Mouse (Mus musculus) forebrain, embryonic 11.5 days (tissue): Measurements from ENCODE around the gene Hlf. TPM values are rescaled to one million over a fixed set of nuclear protein-coding genes. Genes with fewer than 3 reads are reported as not detected.

Experiments used
- ATAC-seq: fragments of 200-750 bp; cut with Nextera tagmentation; replicated peaks from 2 replicates; pipeline ENCODE4 v1.8.0; 2017; ENCODE audit warnings: moderate TSS enrichment; ENCODE audit not compliant: low FRiP score
- DNase-seq: peaks from one replicate; pipeline ENCODE4 v3.0.0-alpha.2; 2017; ENCODE audit warnings: low spot score
- H3K27ac ChIP-seq: fragments of 300-500 bp; sonication (generic); 2 replicates; pipeline ENCODE4 v1.5.1; 2014; ENCODE audit warnings: low read depth, low read length
- H3K27me3 ChIP-seq: fragments of 300-500 bp; sonication (generic); 2 replicates; pipeline ENCODE4 v1.6.1; 2014; ENCODE audit warnings: mild to moderate bottlenecking, low read length, mixed read lengths; ENCODE audit not compliant: control insufficient read depth, insufficient read depth
- H3K36me3 ChIP-seq: fragments of 300-500 bp; sonication (generic); 2 replicates; pipeline ENCODE4 v1.6.1; 2014; ENCODE audit warnings: mild to moderate bottlenecking, low read length, moderate library complexity, mixed read lengths; ENCODE audit not compliant: control insufficient read depth, insufficient read depth
- H3K4me1 ChIP-seq: fragments of 300-500 bp; sonication (generic); replicated peaks from 2 replicates; pipeline ENCODE4 v1.6.1; 2014; ENCODE audit warnings: low read length, mixed read lengths; ENCODE audit not compliant: control insufficient read depth, insufficient read depth
- H3K4me2 ChIP-seq: fragments of 300-500 bp; sonication (generic); 2 replicates; pipeline ENCODE4 v1.6.1; 2014; ENCODE audit warnings: low read depth, mild to moderate bottlenecking, low read length, moderate library complexity, mixed read lengths; ENCODE audit not compliant: severe bottlenecking
- H3K4me3 ChIP-seq: fragments of 300-500 bp; sonication (generic); 2 replicates; pipeline ENCODE4 v1.5.1; 2014; ENCODE audit warnings: low read depth, low read length
- H3K9ac ChIP-seq: fragments of 300-500 bp; sonication (generic); 2 replicates; pipeline ENCODE4 v1.6.1; 2014; ENCODE audit warnings: low read length
- H3K9me3 ChIP-seq: fragments of 300-500 bp; sonication (generic); 2 replicates; pipeline ENCODE4 v1.6.1; 2016; ENCODE audit warnings: low read length, mixed read lengths; ENCODE audit not compliant: control insufficient read depth
- WGBS: fragments of 180-500 bp; shearing (Covaris S2); extraction: QIAGEN DNeasy Blood & Tissue Kit; methylation state at CpG from one replicate; pipeline ENCODE4 v1.1.7; 2014; 5-methylcytosine and 5-hydroxymethylcytosine counted together
- polyA plus RNA-seq: library from polyadenylated mRNA; unstranded; fragments of >200 nt; fragmentation: Nextera tagmentation; extraction: Ambion mirVana; gene quantifications from 2 replicates; pipeline ENCODE4 v1.2.1, GENCODE M21; 2014

The Hlf gene
- polyA plus RNA-seq, 1 experiment from 2014 or later, result 2.2 TPM

DNA sequence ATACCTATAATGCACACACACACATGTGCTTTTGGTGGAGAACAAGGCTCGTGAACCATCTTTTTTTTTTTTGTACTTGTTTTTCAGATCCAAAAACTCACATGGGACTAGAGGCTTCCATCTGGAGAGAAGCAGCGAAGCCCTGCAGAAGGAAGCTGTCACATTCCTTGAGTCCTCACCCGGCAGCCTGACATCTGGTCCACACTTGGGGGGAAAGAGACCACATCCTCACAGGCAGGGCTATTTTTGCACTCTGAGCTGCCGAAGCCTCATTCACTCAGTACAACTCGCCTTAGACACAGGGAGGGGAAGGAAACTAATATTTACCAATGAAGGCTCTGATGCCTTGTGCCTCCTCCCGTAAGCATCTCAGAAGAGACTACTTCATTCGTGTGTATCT lies 25.8 kb downstream of the Hlf start:
- WGBS, result 76% methylated on average over 7 of the region's 7 CpGs

GRCm38 (mm10) chr11:90363821-90364497 lies 26.7 kb downstream of the Hlf start:
- Histone ChIP-seq H3K4me3 (no peak overlapping the region), H3K4me2 (no peak overlapping the region), H3K27ac (no peak overlapping the region), H3K9ac (no peak overlapping the region), H3K9me3 (no peaks in the 10 kb centered on the region), H3K4me1 (no peaks in the 10 kb centered on the region; the same call in 1 of the 2 replicates), H3K36me3 (no peaks in the 10 kb centered on the region), H3K27me3 (no peaks in the 10 kb centered on the region; the same call in 1 of the 2 replicates)
- DNase-seq (no peak), ATAC-seq (no peak)
- 82% methylated on average over 10 of the region's 10 CpGs for WGBS

More for the DNA sequence above, 25.8 kb downstream of the Hlf start:
- DNase-seq, result no peak
- Histone ChIP-seq H3K9me3 (no peaks in the 10 kb centered on the region), H3K4me2 (no peak overlapping the region), H3K36me3 (no peaks in the 10 kb centered on the region), H3K4me1 (peaks cover 7% of the 10 kb centered on the region; the same call in 1 of the 2 replicates), H3K27ac (no peak overlapping the region), H3K27me3 (no peaks in the 10 kb centered on the region; the same call in 1 of the 2 replicates), H3K9ac (no peak overlapping the region), H3K4me3 (no peak overlapping the region)
- ATAC-seq, result no peak

GRCm38 (mm10) chr11:90363406-90363805 lies 27.3 kb downstream of the Hlf start:
- WGBS, result 49% methylated on average over 3 of the region's 3 CpGs
- DNase-seq (peak; percentile 63), ATAC-seq (no peak)
- no peaks in the 10 kb centered on the region for H3K9me3 ChIP-seq
- H3K4me2 ChIP-seq, result no peak overlapping the region
- H3K27ac ChIP-seq, result no peak overlapping the region
- no peaks in the 10 kb centered on the region; the same call in 1 of the 2 replicates for H3K4me1 ChIP-seq
- H3K9ac ChIP-seq, result no peak overlapping the region
- H3K36me3 ChIP-seq, result no peaks in the 10 kb centered on the region
- no peak overlapping the region for H3K4me3 ChIP-seq
- no peaks in the 10 kb centered on the region; the same call in 1 of the 2 replicates for H3K27me3 ChIP-seq

- no peak for DNase-seq
- ATAC-seq, result no peak
- no peak overlapping the region for H3K27ac ChIP-seq
- H3K9me3 ChIP-seq, result no peaks in the 10 kb centered on the region
- no peaks in the 10 kb centered on the region; the same call in 1 of the 2 replicates for H3K27me3 ChIP-seq
- peaks cover 5% of the 10 kb centered on the region; the same call in 1 of the 2 replicates for H3K4me1 ChIP-seq
- H3K4me3 ChIP-seq, result no peak overlapping the region
- H3K4me2 ChIP-seq, result no peak overlapping the region
- H3K36me3 ChIP-seq, result no peaks in the 10 kb centered on the region
- WGBS, result 95% methylated on average over 5 of the region's 5 CpGs
- no peak overlapping the region for H3K9ac ChIP-seq
Measured at GRCm38 (mm10) chr11:90360536-90360935, 30.2 kb downstream of the Hlf start.

- no peak overlapping the region for H3K4me2 ChIP-seq
- no peak overlapping the region for H3K27ac ChIP-seq
- ATAC-seq, result no peak
- H3K9me3 ChIP-seq, result no peaks in the 10 kb centered on the region
- H3K9ac ChIP-seq, result no peak overlapping the region
- no peak overlapping the region for H3K4me3 ChIP-seq
- H3K36me3 ChIP-seq, result no peaks in the 10 kb centered on the region
- no peaks in the 10 kb centered on the region for H3K27me3 ChIP-seq
- 88% methylated on average over 8 of the region's 8 CpGs for WGBS
- DNase-seq, result no peak
- H3K4me1 ChIP-seq, result peaks cover 5% of the 10 kb centered on the region; the same call in 1 of the 2 replicates
Measured at GRCm38 (mm10) chr11:90358063-90358462, 32.6 kb downstream of the Hlf start.

DNA sequence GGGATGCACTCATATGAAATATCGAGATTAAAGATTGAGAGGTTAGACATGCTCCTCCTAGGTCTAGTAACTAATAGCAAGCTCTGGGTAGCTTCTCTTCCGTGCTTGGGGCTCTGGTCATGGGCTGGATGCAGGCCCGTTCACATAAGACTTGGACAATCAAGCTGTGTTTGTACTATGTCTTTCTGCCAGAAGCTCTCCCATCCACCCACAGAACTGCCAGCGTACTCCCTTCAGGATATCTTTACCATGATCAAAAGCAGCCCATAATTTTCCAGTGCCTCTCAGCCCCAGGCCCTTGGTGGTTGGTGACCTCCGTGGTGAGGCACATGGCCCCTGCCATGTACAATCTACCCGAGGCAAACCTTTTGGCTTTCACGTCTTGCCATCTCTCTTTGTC lies 33.3 kb downstream of the Hlf start:
- Histone ChIP-seq H3K27ac (no peak overlapping the region), H3K9me3 (no peaks in the 10 kb centered on the region), H3K9ac (no peak overlapping the region), H3K36me3 (no peaks in the 10 kb centered on the region), H3K4me1 (peaks cover 5% of the 10 kb centered on the region; the same call in 1 of the 2 replicates), H3K4me2 (no peak overlapping the region), H3K27me3 (no peaks in the 10 kb centered on the region), H3K4me3 (no peak overlapping the region)
- ATAC-seq (no peak), DNase-seq (no peak)
- WGBS, result 93% methylated on average over 7 of the region's 7 CpGs

DNA sequence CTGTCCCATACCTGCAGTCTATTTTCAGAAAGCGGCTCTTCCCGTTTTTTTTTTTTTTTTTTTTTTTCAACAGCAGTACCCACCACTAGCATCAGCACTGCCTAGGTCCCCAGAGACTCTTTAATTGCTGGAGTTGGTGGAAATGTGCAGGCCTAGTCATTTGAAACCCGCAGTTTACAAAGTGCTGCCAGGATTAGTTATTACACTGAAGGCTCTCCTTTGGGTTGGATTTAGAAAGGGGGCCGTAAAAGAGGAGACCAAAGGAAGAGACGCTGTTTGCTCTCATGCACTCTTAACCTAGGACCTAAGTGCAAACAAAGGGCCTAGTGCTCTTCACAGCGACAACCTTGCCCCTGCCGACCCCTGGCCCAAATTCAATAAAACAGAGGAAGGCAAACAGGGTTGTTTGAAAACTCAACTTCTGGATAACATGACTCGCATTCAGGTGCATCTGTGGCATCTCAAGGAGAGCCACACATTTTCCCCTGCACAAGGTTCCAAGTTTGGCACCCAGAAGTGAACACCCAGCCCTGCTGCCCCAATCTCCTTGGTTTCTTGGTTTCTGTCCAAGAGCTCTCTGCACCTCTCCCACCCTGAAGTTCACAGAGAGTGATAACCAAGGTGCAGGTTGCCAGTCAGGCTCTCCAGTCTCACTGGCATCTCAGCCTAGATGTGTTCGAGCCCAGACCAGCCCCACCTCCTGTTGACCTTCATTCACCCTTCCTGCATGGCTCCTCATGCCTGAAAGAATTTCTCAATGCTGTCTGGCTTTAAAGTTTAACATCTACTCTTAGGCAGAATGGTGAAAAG lies 34.0 kb downstream of the Hlf start:
- Histone ChIP-seq H3K9me3 (no peaks in the 10 kb centered on the region), H3K4me2 (no peak overlapping the region), H3K27ac (no peak overlapping the region), H3K9ac (no peak overlapping the region), H3K4me1 (peaks cover 5% of the 10 kb centered on the region; the same call in 1 of the 2 replicates), H3K4me3 (no peak overlapping the region), H3K36me3 (no peaks in the 10 kb centered on the region), H3K27me3 (no peaks in the 10 kb centered on the region)
- DNase-seq (no peak), ATAC-seq (no peak)
- 37% methylated on average over 9 of the region's 9 CpGs for WGBS

- no peaks in the 10 kb centered on the region for H3K27me3 ChIP-seq
- H3K4me1 ChIP-seq, result peaks cover 5% of the 10 kb centered on the region; the same call in 1 of the 2 replicates
- no peak overlapping the region for H3K9ac ChIP-seq
- WGBS, result 24% methylated on average over 3 of the region's 3 CpGs
- H3K4me2 ChIP-seq, result no peak overlapping the region
- no peaks in the 10 kb centered on the region for H3K9me3 ChIP-seq
- no peak for DNase-seq
- H3K27ac ChIP-seq, result no peak overlapping the region
- H3K4me3 ChIP-seq, result no peak overlapping the region
- no peaks in the 10 kb centered on the region for H3K36me3 ChIP-seq
- 0 out of 2 replicates have a peak, but pooled peaks have one; percentile 33 for ATAC-seq
Measured at GRCm38 (mm10) chr11:90356036-90356435, 34.7 kb downstream of the Hlf start.
